Mouse (Mus musculus) forebrain, embryonic 16.5 days (tissue): ENCODE results near the gene Ccdc148. TPM values are rescaled to one million over a fixed set of nuclear protein-coding genes. Genes with fewer than 3 reads are reported as not detected.
A peak's percentile ranks its signal among the peaks of the same experiment; 100 is the strongest.

Source experiments
- ATAC-seq: fragments of 200-750 bp; cut with Nextera tagmentation; 2 replicates; pipeline ENCODE4 v1.8.0; 2017; ENCODE audit warnings: mild to moderate bottlenecking, moderate library complexity
- H3K27ac ChIP-seq: fragments of 300-500 bp; sonication (generic); 2 replicates; pipeline ENCODE4 v1.5.1; 2014; ENCODE audit warnings: low read length, control low read depth
- H3K27me3 ChIP-seq: fragments of 300-500 bp; sonication (generic); replicated peaks from 2 replicates; pipeline ENCODE4 v1.6.1; 2014; ENCODE audit warnings: low read length; ENCODE audit not compliant: control insufficient read depth, insufficient read depth
- H3K36me3 ChIP-seq: fragments of 300-500 bp; sonication (generic); 2 replicates; pipeline ENCODE4 v1.6.1; 2014; ENCODE audit not compliant: control insufficient read depth, insufficient read depth
- H3K4me1 ChIP-seq: fragments of 300-500 bp; sonication (generic); replicated peaks from 2 replicates; pipeline ENCODE4 v1.6.1; 2014; ENCODE audit warnings: low read length; ENCODE audit not compliant: control insufficient read depth, insufficient read depth
- H3K4me2 ChIP-seq: fragments of 300-500 bp; sonication (generic); 2 replicates; pipeline ENCODE4 v1.6.1; 2014; ENCODE audit warnings: mild to moderate bottlenecking, low read length, control low read depth
- H3K4me3 ChIP-seq: fragments of 300-500 bp; sonication (generic); replicated peaks from 2 replicates; pipeline ENCODE4 v1.5.1; 2014; ENCODE audit warnings: mild to moderate bottlenecking, low read length, control low read depth
- H3K9ac ChIP-seq: fragments of 300-500 bp; sonication (generic); replicated peaks from 2 replicates; pipeline ENCODE4 v1.6.1; 2014; ENCODE audit warnings: low read depth, low read length, control low read depth
- H3K9me3 ChIP-seq: fragments of 300-500 bp; sonication (generic); 2 replicates; pipeline ENCODE4 v1.6.1; 2016; ENCODE audit warnings: low read length; ENCODE audit not compliant: control insufficient read depth
- WGBS: fragments of 180-500 bp; shearing (Covaris S2); extraction: QIAGEN DNeasy Blood & Tissue Kit; methylation state at CpG from one replicate; pipeline ENCODE4 v1.1.7; 2014; 5-methylcytosine and 5-hydroxymethylcytosine counted together
- polyA plus RNA-seq: library from polyadenylated mRNA; unstranded; fragments of >200 nt; fragmentation: Nextera tagmentation; extraction: Ambion mirVana; gene quantifications from 2 replicates; pipeline ENCODE4 v1.2.1, GENCODE M21; 2015

Ccdc148 gene
- polyA plus RNA-seq, 1 experiment from 2014 or later: 5.8 TPM

- H3K4me1 ChIP-seq: no peaks in the 10 kb centered on the region
- H3K27me3 ChIP-seq: no peaks in the 10 kb centered on the region
- H3K27ac ChIP-seq: no peak overlapping the region
- ATAC-seq: 0 out of 2 replicates have a peak, but pooled peaks have one; percentile 18
- WGBS: 70% methylated on average over 15 of the region's 15 CpGs
- no peak overlapping the region for H3K4me2 ChIP-seq
- no peaks in the 10 kb centered on the region for H3K36me3 ChIP-seq
- H3K4me3 ChIP-seq: no peak overlapping the region
- H3K9ac ChIP-seq: no peak overlapping the region
- H3K9me3 ChIP-seq: no peaks in the 10 kb centered on the region
Measured at GRCm38 (mm10) chr2:58794489-58794888, 366.0 kb downstream of the Ccdc148 start.

DNA sequence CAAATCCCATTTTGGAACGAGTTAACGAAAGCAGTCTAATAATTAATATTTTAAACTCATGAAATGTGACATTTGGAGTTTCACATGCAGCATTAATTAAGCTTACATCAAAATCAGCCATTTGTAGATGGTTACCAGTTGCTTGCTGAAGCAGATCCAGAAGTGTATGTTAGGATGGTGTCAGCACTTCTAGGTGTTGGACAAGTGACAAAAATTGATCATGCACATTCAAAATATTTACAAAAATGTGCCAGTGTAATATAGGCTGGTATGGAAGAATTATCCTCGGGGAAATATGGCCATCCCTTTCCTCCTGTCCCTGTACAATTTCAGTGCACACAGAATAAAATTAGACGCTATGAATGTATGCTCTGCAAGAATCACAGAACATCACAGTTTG, 370.1 kb downstream of the Ccdc148 start:
- ATAC-seq: peak; percentile 29; the same call in 1 of the 2 replicates
- H3K9ac ChIP-seq: no peak overlapping the region
- no peak overlapping the region for H3K27ac ChIP-seq
- H3K27me3 ChIP-seq: no peaks in the 10 kb centered on the region
- no peak overlapping the region for H3K4me2 ChIP-seq
- 68% methylated on average over 4 of the region's 4 CpGs for WGBS
- no peaks in the 10 kb centered on the region for H3K36me3 ChIP-seq
- H3K9me3 ChIP-seq: no peaks in the 10 kb centered on the region
- peaks cover 11% of the 10 kb centered on the region; the same call in 1 of the 2 replicates for H3K4me1 ChIP-seq
- no peak overlapping the region for H3K4me3 ChIP-seq

DNA sequence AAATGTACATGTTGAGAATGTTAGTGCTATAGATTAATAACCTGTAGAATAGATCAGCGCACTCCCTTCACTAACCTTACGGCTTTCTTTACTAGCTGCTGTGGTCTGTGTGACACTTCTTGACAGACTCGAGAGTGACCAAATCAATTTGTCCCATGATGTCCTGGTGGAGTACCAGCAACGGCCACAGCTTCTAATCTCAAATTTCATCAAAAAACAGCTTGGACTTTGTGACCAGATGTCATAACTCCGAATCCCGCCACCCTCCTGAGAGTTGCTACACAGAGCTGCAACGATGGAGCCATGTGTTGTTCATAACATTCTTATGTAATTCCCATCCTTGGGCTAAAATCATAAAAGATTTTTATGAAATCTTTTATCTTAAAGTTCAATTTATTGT, 370.5 kb downstream of the Ccdc148 start:
- ATAC-seq: no peak
- Histone ChIP-seq H3K36me3 (no peaks in the 10 kb centered on the region), H3K4me2 (no peak overlapping the region), H3K9me3 (no peaks in the 10 kb centered on the region), H3K4me1 (peaks cover 11% of the 10 kb centered on the region; the same call in 1 of the 2 replicates), H3K4me3 (no peak overlapping the region), H3K27ac (no peak overlapping the region), H3K27me3 (no peaks in the 10 kb centered on the region), H3K9ac (no peak overlapping the region)
- 79% methylated on average over 7 of the region's 7 CpGs for WGBS

DNA sequence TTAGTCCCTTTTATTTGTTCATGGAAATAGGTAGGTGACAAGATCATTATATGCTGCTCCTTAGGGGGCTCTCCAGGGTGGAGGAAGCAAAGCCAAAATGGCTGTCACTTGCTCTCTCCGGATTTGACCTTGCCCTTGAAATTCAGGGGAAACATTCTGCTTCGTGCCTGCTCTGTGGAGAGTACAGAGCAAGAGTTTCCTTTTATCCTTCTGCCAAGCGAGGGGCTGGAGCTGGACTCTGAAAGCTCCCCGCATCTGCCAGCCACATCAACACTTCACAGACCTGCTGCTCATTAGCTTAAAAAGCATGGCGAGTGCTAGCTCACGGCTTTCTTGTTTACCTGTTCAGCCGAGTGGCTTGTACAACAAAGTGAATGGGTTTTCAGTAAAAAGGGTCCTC, 373.1 kb downstream of the Ccdc148 start:
- Histone ChIP-seq H3K4me2 (no peak overlapping the region), H3K4me3 (no peak overlapping the region), H3K9ac (no peak overlapping the region), H3K4me1 (peaks cover 11% of the 10 kb centered on the region; the same call in 1 of the 2 replicates), H3K27me3 (no peaks in the 10 kb centered on the region), H3K36me3 (no peaks in the 10 kb centered on the region), H3K9me3 (no peaks in the 10 kb centered on the region), H3K27ac (no peak overlapping the region)
- peak; percentile 68 for ATAC-seq
- WGBS: 13% methylated on average over 7 of the region's 7 CpGs

- no peak overlapping the region for H3K27ac ChIP-seq
- no peak overlapping the region for H3K9ac ChIP-seq
- no peaks in the 10 kb centered on the region for H3K9me3 ChIP-seq
- no peak overlapping the region for H3K4me2 ChIP-seq
- H3K36me3 ChIP-seq: no peaks in the 10 kb centered on the region
- 53% methylated on average over 8 of the region's 8 CpGs for WGBS
- ATAC-seq: peak; percentile 47; the same call in 1 of the 2 replicates
- H3K27me3 ChIP-seq: no peaks in the 10 kb centered on the region
- no peak overlapping the region for H3K4me3 ChIP-seq
- H3K4me1 ChIP-seq: peaks cover 11% of the 10 kb centered on the region; the same call in 1 of the 2 replicates
Measured at GRCm38 (mm10) chr2:58786681-58787080, 373.8 kb downstream of the Ccdc148 start.

DNA sequence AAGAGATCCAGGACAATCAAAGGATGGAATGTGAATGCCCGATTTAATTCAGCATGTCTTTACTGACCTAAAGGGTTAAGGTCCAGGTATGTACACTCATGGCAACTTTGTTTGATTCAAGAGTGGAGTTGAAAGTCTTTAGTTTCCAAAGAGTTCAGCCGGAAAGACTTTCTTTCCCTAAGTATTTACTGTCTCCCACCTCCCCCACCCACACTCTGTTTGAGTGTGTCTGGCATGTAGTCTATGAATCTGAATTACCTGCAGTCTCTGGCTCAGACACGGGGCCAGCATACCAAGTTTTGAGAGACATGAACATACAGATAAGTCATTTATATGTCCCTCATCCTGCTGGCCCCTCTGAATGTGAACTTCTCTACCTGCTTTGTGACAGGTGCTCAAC, 374.3 kb downstream of the Ccdc148 start:
- ATAC-seq: no peak
- no peak overlapping the region for H3K4me3 ChIP-seq
- H3K36me3 ChIP-seq: no peaks in the 10 kb centered on the region
- H3K9me3 ChIP-seq: no peaks in the 10 kb centered on the region
- WGBS: 89% methylated on average over 3 of the region's 3 CpGs
- no peak overlapping the region for H3K27ac ChIP-seq
- H3K4me1 ChIP-seq: peaks cover 11% of the 10 kb centered on the region; the same call in 1 of the 2 replicates
- H3K4me2 ChIP-seq: no peak overlapping the region
- H3K9ac ChIP-seq: no peak overlapping the region
- H3K27me3 ChIP-seq: no peaks in the 10 kb centered on the region

DNA sequence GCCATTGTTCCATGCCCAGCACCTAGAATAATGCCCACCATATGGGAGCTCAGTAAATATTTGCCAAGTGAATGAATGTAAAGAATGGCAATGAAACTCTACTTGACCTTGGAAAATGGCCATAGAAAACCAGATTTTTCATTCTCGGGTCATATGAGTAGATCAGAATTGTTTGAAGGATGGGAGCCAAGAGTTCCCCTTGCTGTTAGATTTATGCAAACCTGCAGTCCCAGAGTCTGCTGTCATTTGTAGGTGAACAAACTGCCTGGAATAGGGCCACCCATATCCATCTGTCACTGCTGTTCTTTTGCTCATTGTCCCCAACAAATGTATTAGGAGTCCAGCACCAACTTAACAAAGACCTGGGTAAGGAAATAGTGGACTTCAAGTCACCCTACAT, 377.0 kb downstream of the Ccdc148 start:
- H3K4me2 ChIP-seq: no peak overlapping the region
- no peaks in the 10 kb centered on the region for H3K27me3 ChIP-seq
- WGBS: 37% methylated on average over 1 of the region's 1 CpGs
- peaks cover 11% of the 10 kb centered on the region; the same call in 1 of the 2 replicates for H3K4me1 ChIP-seq
- no peak overlapping the region for H3K9ac ChIP-seq
- no peaks in the 10 kb centered on the region for H3K9me3 ChIP-seq
- ATAC-seq: no peak; the same call in 1 of the 2 replicates
- no peaks in the 10 kb centered on the region for H3K36me3 ChIP-seq
- no peak overlapping the region for H3K4me3 ChIP-seq
- no peak overlapping the region for H3K27ac ChIP-seq

DNA sequence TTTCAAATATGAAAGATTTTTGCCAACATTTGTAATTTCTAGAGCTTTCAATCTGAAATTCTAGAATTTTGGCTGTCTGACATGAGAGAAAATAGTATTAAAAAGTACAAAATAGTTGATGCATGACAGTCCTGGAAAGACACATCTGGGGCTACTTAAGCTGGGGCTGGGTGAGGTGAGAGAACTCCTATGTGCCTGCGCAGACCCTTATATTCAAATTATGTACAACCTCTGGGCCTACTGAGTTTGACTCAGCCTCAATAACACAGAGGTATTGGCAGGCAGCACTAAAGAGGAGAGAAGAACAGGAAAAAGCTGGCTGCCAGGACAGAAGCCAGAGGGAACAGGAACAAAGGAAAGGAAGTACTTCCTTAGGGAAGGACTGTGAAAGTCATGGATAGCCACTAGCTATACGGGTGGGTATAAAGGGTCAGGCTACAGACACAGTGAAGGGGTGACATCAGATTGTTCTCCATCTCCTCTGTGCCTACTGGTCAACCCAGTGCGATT, 381.4 kb downstream of the Ccdc148 start:
- ATAC-seq: no peak
- H3K4me2 ChIP-seq: no peak overlapping the region
- 94% methylated on average over 3 of the region's 3 CpGs for WGBS

DNA sequence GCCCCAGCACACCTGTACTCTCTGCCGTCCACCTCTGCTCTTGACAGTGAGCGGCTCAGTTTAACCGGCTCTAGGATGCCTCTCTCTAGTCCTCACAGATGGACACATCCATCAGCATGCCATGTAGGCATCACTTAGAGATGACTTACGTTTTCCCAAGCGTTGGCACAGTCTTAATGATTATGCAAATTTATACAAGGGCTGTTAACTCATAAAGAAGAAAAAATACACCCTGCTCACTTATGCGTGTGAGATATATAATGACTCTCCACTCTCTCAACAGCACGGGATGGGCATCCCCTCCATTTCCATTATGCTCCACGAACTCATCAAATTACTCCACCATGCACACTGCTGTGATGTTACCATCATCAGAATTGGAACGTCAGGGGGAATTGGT, 386.6 kb downstream of the Ccdc148 start:
- Histone ChIP-seq H3K9ac (no peak overlapping the region), H3K9me3 (no peaks in the 10 kb centered on the region), H3K36me3 (no peaks in the 10 kb centered on the region), H3K4me2 (no peak overlapping the region), H3K4me1 (peaks cover 4% of the 10 kb centered on the region; the same call in 1 of the 2 replicates), H3K27ac (no peak overlapping the region), H3K4me3 (no peak overlapping the region), H3K27me3 (no peaks in the 10 kb centered on the region)
- ATAC-seq: peak; percentile 87
- 44% methylated on average over 9 of the region's 9 CpGs for WGBS

More for the DNA sequence above, 381.4 kb downstream of the Ccdc148 start:
- no peaks in the 10 kb centered on the region for H3K9me3 ChIP-seq
- no peaks in the 10 kb centered on the region for H3K27me3 ChIP-seq
- peaks cover 4% of the 10 kb centered on the region; the same call in 1 of the 2 replicates for H3K4me1 ChIP-seq
- no peaks in the 10 kb centered on the region for H3K36me3 ChIP-seq
- no peak overlapping the region for H3K27ac ChIP-seq
- H3K4me3 ChIP-seq: no peak overlapping the region
- H3K9ac ChIP-seq: no peak overlapping the region
